Mouse (Mus musculus) embryonic facial prominence, embryonic 12.5 days (tissue): ENCODE data around the gene Rab11a. TPM values are rescaled to one million over a fixed set of nuclear protein-coding genes. Genes with fewer than 3 reads are reported as not detected.

ENCODE experiments used
- ATAC-seq: fragments of 200-750 bp; cut with Nextera tagmentation; 2 replicates; pipeline ENCODE4 v1.8.0; 2017; ENCODE audit not compliant: insufficient number of reproducible peaks, insufficient read depth, low FRiP score, low TSS enrichment
- H3K27ac ChIP-seq: fragments of 300-500 bp; sonication (generic); 2 replicates; pipeline ENCODE4 v1.5.1; 2016; ENCODE audit warnings: mild to moderate bottlenecking
- H3K27me3 ChIP-seq: fragments of 300-500 bp; sonication (generic); 2 replicates; pipeline ENCODE4 v1.6.1; 2016; ENCODE audit warnings: mild to moderate bottlenecking, moderate library complexity
- H3K36me3 ChIP-seq: fragments of 300-500 bp; sonication (generic); 2 replicates; pipeline ENCODE4 v1.6.1; 2016; ENCODE audit warnings: mild to moderate bottlenecking
- H3K4me1 ChIP-seq: fragments of 300-500 bp; sonication (generic); 2 replicates; pipeline ENCODE4 v1.6.1; 2016
- H3K4me2 ChIP-seq: fragments of 300-500 bp; sonication (generic); replicated peaks from 2 replicates; pipeline ENCODE4 v1.6.1; 2016; ENCODE audit warnings: mild to moderate bottlenecking, moderate library complexity
- H3K4me3 ChIP-seq: fragments of 300-500 bp; sonication (generic); 2 replicates; pipeline ENCODE4 v1.5.1; 2016; ENCODE audit warnings: mild to moderate bottlenecking
- H3K9ac ChIP-seq: fragments of 300-500 bp; sonication (generic); 2 replicates; pipeline ENCODE4 v1.6.1; 2016; ENCODE audit warnings: mild to moderate bottlenecking, moderate library complexity
- H3K9me3 ChIP-seq: fragments of 300-500 bp; sonication (generic); 2 replicates; pipeline ENCODE4 v1.6.1; 2016; ENCODE audit warnings: mild to moderate bottlenecking, moderate library complexity
- WGBS: fragments of 180-500 bp; shearing (Covaris S2); methylation state at CpG from one replicate; pipeline ENCODE4 v1.1.7; 2016; 5-methylcytosine and 5-hydroxymethylcytosine counted together
- polyA plus RNA-seq: library from polyadenylated mRNA; unstranded; fragments of >200 nt; fragmentation: Nextera tagmentation; extraction: Ambion mirVana; gene quantifications from 2 replicates; pipeline ENCODE4 v1.2.1, GENCODE M21; 2016

The Rab11a gene
- polyA plus RNA-seq, 1 experiment from 2014 or later: 283 TPM

- Histone ChIP-seq H3K4me3 (no peak overlapping the region), H3K9ac (no peak overlapping the region), H3K4me1 (peaks cover 4% of the 10 kb centered on the region; the same call in 1 of the 2 replicates), H3K27ac (no peak overlapping the region), H3K36me3 (no peaks in the 10 kb centered on the region), H3K27me3 (no peaks in the 10 kb centered on the region), H3K9me3 (no peaks in the 10 kb centered on the region), H3K4me2 (no peak overlapping the region)
- 83% methylated on average over 8 of the region's 8 CpGs for WGBS
- no peak for ATAC-seq
These were observed 35.7 kb upstream of the Rab11a start for GRCm38 (mm10) chr9:64773254-64773653.

DNA sequence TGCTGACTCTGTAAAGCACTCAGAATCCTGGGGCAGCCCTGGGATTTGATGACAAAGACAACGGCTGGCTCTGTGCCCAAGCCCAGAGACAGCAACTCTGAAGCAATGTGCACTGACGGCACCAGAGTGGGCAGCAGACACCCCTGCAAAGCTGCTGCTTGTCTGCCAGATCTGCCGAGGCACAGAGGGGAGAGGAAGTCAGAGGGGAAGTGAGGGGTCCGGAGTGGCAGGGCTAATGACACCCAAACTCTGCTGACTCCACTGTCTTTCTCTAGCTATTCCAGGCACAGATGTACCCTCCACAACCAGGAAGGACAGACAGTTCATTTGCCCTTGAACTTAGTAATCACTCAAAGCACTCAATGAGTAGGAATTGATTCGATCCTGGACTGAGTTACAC is 33.7 kb upstream of the Rab11a start:
- no peak for ATAC-seq
- no peaks in the 10 kb centered on the region for H3K9me3 ChIP-seq
- H3K4me1 ChIP-seq: peaks cover 4% of the 10 kb centered on the region; the same call in 1 of the 2 replicates
- H3K36me3 ChIP-seq: no peaks in the 10 kb centered on the region
- H3K27ac ChIP-seq: no peak overlapping the region
- H3K27me3 ChIP-seq: no peaks in the 10 kb centered on the region
- no peak overlapping the region for H3K4me2 ChIP-seq
- H3K9ac ChIP-seq: no peak overlapping the region
- no peak overlapping the region for H3K4me3 ChIP-seq
- WGBS: 58% methylated on average over 5 of the region's 5 CpGs

DNA sequence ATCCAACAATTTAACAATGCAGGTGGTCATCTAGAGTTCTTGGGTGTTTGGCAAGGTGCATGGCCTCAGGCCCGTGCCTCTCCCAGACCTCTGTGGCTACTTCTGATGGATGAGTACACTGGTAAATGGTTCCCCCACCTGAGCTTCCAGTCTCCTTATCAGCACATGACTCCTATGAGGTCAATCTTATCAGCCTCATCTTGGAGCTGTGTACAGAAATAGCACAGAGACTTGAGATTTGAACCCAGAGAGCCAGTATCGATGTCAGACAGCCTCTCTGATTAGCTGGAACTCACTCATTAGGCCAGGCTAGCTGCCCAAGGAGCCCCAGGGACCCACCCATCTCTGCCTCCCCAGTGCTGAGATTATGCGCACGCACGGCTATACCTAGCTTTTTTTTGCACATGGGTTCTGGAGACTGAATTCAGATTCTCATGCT is 32.9 kb upstream of the Rab11a start:
- Histone ChIP-seq H3K27me3 (no peaks in the 10 kb centered on the region), H3K9me3 (no peaks in the 10 kb centered on the region), H3K4me1 (peaks cover 4% of the 10 kb centered on the region; the same call in 1 of the 2 replicates), H3K4me3 (no peak overlapping the region), H3K9ac (no peak overlapping the region), H3K36me3 (no peaks in the 10 kb centered on the region), H3K27ac (no peak overlapping the region), H3K4me2 (no peak overlapping the region)
- ATAC-seq: no peak
- WGBS: 90% methylated on average over 5 of the region's 5 CpGs

- WGBS: 88% methylated on average over 6 of the region's 6 CpGs
- no peak for ATAC-seq
These were observed 32.4 kb upstream of the Rab11a start for GRCm38 (mm10) chr9:64769911-64770310.

GRCm38 (mm10) chr9:64769066-64769695 is 31.6 kb upstream of the Rab11a start:
- Histone ChIP-seq H3K4me2 (no peak overlapping the region), H3K4me3 (no peak overlapping the region), H3K4me1 (no peaks in the 10 kb centered on the region), H3K9ac (no peak overlapping the region), H3K27me3 (no peaks in the 10 kb centered on the region), H3K36me3 (no peaks in the 10 kb centered on the region), H3K27ac (no peak overlapping the region), H3K9me3 (no peaks in the 10 kb centered on the region)
- ATAC-seq: no peak
- WGBS: 28% methylated on average over 9 of the region's 9 CpGs

More at GRCm38 (mm10) chr9:64769911-64770310, 32.4 kb upstream of the Rab11a start:
- Histone ChIP-seq H3K27me3 (no peaks in the 10 kb centered on the region), H3K36me3 (no peaks in the 10 kb centered on the region), H3K9ac (no peak overlapping the region), H3K9me3 (no peaks in the 10 kb centered on the region), H3K4me1 (peaks cover 4% of the 10 kb centered on the region; the same call in 1 of the 2 replicates), H3K4me2 (no peak overlapping the region), H3K27ac (no peak overlapping the region), H3K4me3 (no peak overlapping the region)

DNA sequence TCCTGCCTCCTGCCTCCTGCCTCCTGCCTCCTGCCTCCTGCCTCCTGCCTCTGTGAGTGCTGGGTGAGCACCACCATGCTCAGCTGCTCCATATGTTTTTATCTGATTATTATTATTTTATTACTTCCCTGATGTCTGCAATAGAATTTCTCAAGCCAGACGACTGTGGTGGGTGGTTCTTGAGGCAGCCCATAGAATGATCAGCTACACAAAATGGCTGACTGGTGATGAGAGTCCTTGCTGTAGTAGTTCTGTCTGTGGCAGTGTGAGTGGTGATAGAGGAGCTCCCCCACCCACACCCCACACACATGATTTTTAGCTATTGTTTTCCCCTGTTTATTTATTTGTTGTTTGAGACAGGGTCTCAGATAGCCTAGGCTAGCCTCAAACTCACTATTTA is 30.2 kb upstream of the Rab11a start:
- Histone ChIP-seq H3K4me1 (no peaks in the 10 kb centered on the region), H3K36me3 (no peaks in the 10 kb centered on the region), H3K9ac (no peak overlapping the region), H3K27me3 (no peaks in the 10 kb centered on the region), H3K4me3 (no peak overlapping the region), H3K4me2 (no peak overlapping the region), H3K27ac (no peak overlapping the region), H3K9me3 (no peaks in the 10 kb centered on the region)
- ATAC-seq: no peak
- 71% methylated on average over 1 of the region's 1 CpGs for WGBS

DNA sequence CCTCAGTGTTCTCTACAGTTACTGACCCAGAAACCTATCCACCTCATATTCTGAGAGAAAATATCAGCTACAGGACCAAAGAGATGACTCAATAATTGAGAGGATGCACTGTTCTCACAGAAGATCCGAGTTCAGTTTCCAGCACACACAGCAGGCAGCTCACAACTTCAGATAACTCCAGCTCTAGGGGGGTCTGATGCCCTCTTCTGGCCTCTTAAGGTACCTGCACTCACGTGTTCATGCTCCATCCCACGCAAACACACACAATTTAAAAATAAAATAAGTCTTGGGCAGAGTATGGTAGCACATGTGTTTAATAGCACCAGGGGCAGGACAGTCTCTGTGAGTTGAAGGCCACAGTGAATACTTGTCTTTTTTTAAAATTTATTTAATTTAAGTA is 28.6 kb upstream of the Rab11a start:
- no peaks in the 10 kb centered on the region for H3K4me1 ChIP-seq
- H3K27ac ChIP-seq: no peak overlapping the region
- no peaks in the 10 kb centered on the region for H3K27me3 ChIP-seq
- H3K9me3 ChIP-seq: no peaks in the 10 kb centered on the region
- H3K4me3 ChIP-seq: no peak overlapping the region
- ATAC-seq: no peak
- no peak overlapping the region for H3K9ac ChIP-seq
- no peaks in the 10 kb centered on the region for H3K36me3 ChIP-seq
- WGBS: 81% methylated on average over 3 of the region's 3 CpGs
- no peak overlapping the region for H3K4me2 ChIP-seq

GRCm38 (mm10) chr9:64764824-64765223 is 27.3 kb upstream of the Rab11a start:
- 91% methylated on average over 2 of the region's 2 CpGs for WGBS
- Histone ChIP-seq H3K27me3 (no peaks in the 10 kb centered on the region), H3K9me3 (no peaks in the 10 kb centered on the region), H3K4me2 (no peak overlapping the region), H3K9ac (no peak overlapping the region), H3K4me3 (no peak overlapping the region), H3K4me1 (no peaks in the 10 kb centered on the region), H3K36me3 (no peaks in the 10 kb centered on the region), H3K27ac (no peak overlapping the region)
- no peak for ATAC-seq

DNA sequence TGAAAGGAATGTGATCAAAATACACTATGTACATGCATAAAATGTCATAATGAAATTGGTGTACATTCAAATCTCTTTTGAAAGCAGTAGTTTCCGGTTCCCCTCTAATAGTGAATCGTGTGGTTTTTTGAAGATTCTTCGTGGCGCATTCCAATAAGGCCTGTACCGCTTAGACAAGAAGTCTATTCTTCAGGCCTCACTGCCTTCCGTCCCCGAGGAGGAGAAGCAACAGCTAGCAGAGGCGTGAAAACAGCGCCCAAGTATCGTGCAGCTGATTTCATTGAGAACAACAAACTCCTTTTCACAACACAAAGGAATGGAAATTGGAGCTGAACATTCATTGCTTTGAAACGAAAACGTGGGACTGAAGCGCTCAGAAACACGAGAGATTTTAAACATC is 20.5 kb upstream of the Rab11a start:
- Histone ChIP-seq H3K4me2 (no peak overlapping the region), H3K27me3 (no peaks in the 10 kb centered on the region), H3K4me3 (no peak overlapping the region), H3K36me3 (no peaks in the 10 kb centered on the region), H3K9me3 (no peaks in the 10 kb centered on the region), H3K4me1 (no peaks in the 10 kb centered on the region), H3K9ac (no peak overlapping the region), H3K27ac (no peak overlapping the region)
- ATAC-seq: no peak
- WGBS: 70% methylated on average over 14 of the region's 14 CpGs

- Histone ChIP-seq H3K9ac (no peak overlapping the region), H3K4me2 (no peak overlapping the region), H3K27ac (no peak overlapping the region), H3K4me1 (no peaks in the 10 kb centered on the region), H3K9me3 (no peaks in the 10 kb centered on the region), H3K36me3 (no peaks in the 10 kb centered on the region), H3K4me3 (no peak overlapping the region), H3K27me3 (no peaks in the 10 kb centered on the region)
- 87% methylated on average over 5 of the region's 5 CpGs for WGBS
- no peak for ATAC-seq
These were observed 15.0 kb upstream of the Rab11a start for GRCm38 (mm10) chr9:64752575-64752974.

DNA sequence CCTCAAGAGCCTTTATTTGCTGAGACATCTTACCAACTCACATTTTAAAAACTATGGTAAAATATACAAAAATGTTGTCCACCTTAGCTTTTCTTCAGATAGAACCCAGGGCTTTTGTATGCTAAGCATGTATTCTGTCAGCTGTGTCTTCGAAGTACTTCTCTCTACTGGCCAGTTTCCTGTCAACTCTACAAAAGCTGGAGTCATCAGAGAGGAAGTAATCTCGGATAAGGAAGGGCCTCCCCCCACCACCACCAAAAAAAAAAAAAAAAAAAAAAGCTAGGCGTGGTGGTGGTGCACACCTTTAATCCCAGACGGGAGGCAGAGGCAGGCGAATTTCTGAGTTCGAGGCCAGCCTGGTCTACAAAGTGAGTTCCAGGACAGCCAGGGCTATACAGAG is 11.8 kb upstream of the Rab11a start:
- no peaks in the 10 kb centered on the region for H3K9me3 ChIP-seq
- 76% methylated on average over 6 of the region's 6 CpGs for WGBS
- no peak overlapping the region for H3K4me3 ChIP-seq
- no peak overlapping the region for H3K9ac ChIP-seq
- no peaks in the 10 kb centered on the region for H3K27me3 ChIP-seq
- H3K27ac ChIP-seq: no peak overlapping the region
- H3K4me1 ChIP-seq: no peaks in the 10 kb centered on the region
- no peak overlapping the region for H3K4me2 ChIP-seq
- ATAC-seq: no peak
- H3K36me3 ChIP-seq: no peaks in the 10 kb centered on the region

GRCm38 (mm10) chr9:64747735-64748134 is 10.2 kb upstream of the Rab11a start:
- Histone ChIP-seq H3K27ac (no peak overlapping the region), H3K4me3 (no peak overlapping the region), H3K27me3 (no peaks in the 10 kb centered on the region), H3K4me2 (no peak overlapping the region), H3K36me3 (no peaks in the 10 kb centered on the region), H3K9ac (no peak overlapping the region), H3K4me1 (no peaks in the 10 kb centered on the region), H3K9me3 (no peaks in the 10 kb centered on the region)
- WGBS: 79% methylated on average over 4 of the region's 4 CpGs
- no peak for ATAC-seq
